Mouse (Mus musculus): ENCODE measurements at regions not wholly inside any gene's neighbourhood (a gene's known extent, or its start where the extent isn't known, plus 50 kb on each side); places are given as distances from the start of the nearest gene placed in this dataset.

GRCm38 (mm10) chr15:86917891-86918290 is 626.2 kb upstream of the Fam19a5 start:
- no peak for DNase-seq

GRCm38 (mm10) chr15:86919704-86920103 is 624.4 kb upstream of the Fam19a5 start:
- no peak for DNase-seq

GRCm38 (mm10) chr15:86920185-86920584 is 623.9 kb upstream of the Fam19a5 start:
- no peak for DNase-seq

- DNase-seq, result no peak
These were observed 622.7 kb upstream of the Fam19a5 start for GRCm38 (mm10) chr15:86921401-86921800.

GRCm38 (mm10) chr15:86925081-86925749 is 618.9 kb upstream of the Fam19a5 start:
- no peak for DNase-seq

GRCm38 (mm10) chr15:86932345-86933075 is 611.6 kb upstream of the Fam19a5 start:
- DNase-seq, result no peak

GRCm38 (mm10) chr15:86937364-86937763 is 606.7 kb upstream of the Fam19a5 start:
- DNase-seq, result no peak

- DNase-seq, result no peak
These were observed 599.6 kb upstream of the Fam19a5 start for GRCm38 (mm10) chr15:86944529-86944928.

- no peak for DNase-seq
These were observed 591.5 kb upstream of the Fam19a5 start for GRCm38 (mm10) chr15:86952593-86952992.

GRCm38 (mm10) chr15:86957872-86958271 is 586.2 kb upstream of the Fam19a5 start:
- DNase-seq, result no peak

GRCm38 (mm10) chr15:86962921-86963320 is 581.2 kb upstream of the Fam19a5 start:
- no peak for DNase-seq

GRCm38 (mm10) chr15:86963486-86963885 is 580.6 kb upstream of the Fam19a5 start:
- no peak for DNase-seq

- no peak for DNase-seq
These were observed 572.7 kb upstream of the Fam19a5 start for GRCm38 (mm10) chr15:86971436-86971835.

- DNase-seq, result no peak
These were observed 547.9 kb upstream of the Fam19a5 start for GRCm38 (mm10) chr15:86996196-86996595.

- no peak for DNase-seq
These were observed 525.1 kb upstream of the Fam19a5 start for GRCm38 (mm10) chr15:87018978-87019377.

GRCm38 (mm10) chr15:87045971-87046370 is 498.1 kb upstream of the Fam19a5 start:
- no peak for DNase-seq

GRCm38 (mm10) chr15:87054186-87054585 is 489.9 kb upstream of the Fam19a5 start:
- no peak for DNase-seq

- DNase-seq, result no peak
These were observed 479.2 kb upstream of the Fam19a5 start for GRCm38 (mm10) chr15:87064890-87065289.

GRCm38 (mm10) chr15:87068261-87068660 is 475.8 kb upstream of the Fam19a5 start:
- no peak for DNase-seq

- DNase-seq, result no peak
These were observed 469.5 kb upstream of the Fam19a5 start for GRCm38 (mm10) chr15:87074559-87074958.

- DNase-seq, result no peak
These were observed 454.3 kb upstream of the Fam19a5 start for GRCm38 (mm10) chr15:87089827-87090226.

GRCm38 (mm10) chr15:87091048-87091777 is 452.9 kb upstream of the Fam19a5 start:
- no peak for DNase-seq

GRCm38 (mm10) chr15:87097206-87097605 is 446.9 kb upstream of the Fam19a5 start:
- DNase-seq, result no peak

GRCm38 (mm10) chr15:87101146-87101545 is 443.0 kb upstream of the Fam19a5 start:
- DNase-seq, result no peak
